Comparison of ENCODE assay signal across 8 mouse cellular contexts in the genomic region with DNA sequence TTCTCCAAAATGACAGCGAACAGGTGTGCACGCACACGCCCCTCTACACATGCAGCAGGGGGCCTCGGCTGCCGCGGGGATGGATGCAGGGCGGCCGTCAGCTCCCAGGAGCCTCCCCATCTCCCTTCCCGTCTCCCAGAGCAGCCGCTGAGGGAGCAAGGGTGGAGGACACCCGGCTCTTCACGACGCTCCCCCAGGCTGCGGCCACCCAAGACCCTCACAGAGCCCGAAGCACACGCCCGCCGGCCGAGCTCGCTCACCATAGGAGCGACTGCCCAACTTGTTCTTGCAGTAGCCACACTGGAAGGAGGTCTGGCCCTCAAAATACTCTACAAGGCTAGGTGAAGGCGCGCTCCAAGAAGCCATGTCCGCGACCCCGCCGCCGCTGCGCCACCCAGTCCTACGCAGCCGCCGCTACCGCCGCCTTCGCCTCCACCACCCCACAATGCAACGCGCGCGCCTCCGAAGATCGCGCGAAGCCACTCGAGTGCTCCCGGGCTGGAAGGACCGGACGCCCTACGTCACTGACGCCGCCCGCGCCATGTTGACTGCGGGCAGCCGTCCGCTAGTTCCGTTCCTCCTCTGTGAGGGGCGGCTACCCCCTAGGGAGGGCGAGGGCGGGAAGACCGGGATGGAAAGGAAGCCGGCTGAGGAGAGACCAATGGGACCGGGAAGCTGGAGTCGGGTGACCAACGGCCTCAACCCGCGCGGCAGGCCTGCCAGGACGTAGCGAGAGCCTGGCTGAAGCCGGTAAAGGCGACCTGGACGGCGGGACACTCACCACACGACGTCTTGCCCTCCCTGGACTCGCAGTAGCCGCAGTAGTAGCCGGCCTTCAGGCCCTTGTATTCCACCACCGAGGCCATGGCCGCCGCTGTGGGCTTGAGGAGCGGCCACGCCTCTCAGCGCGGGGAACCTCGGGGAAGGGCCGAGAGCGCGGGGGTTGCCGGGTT. TPM values are rescaled to one million over a fixed set of nuclear protein-coding genes. Genes with fewer than 3 reads are reported as not detected.
DNase-seq lines count a peak whose midpoint lies in the region; ATAC-seq lines count a peak whose summit lies in the region.

No protein-coding gene starts in this region.

- ATAC-seq in megakaryocyte progenitor cell, adult 5-6 weeks (replicated peaks; ENCODE audit: poor library complexity) = peak; percentile 90

- peak; percentile 94 for DNase-seq in adipocyte (ENCODE audit: low spot score)
- DNase-seq in embryo, embryonic 10 days (ENCODE audit: low spot score) = peak; percentile 100
- DNase-seq in gastrocnemius, postnatal 10 days = peak; percentile 99
- DNase-seq in induced T-regulatory cell, adult 2 months (ENCODE audit: low read depth) = peak; percentile 96
- peak; percentile 94 to 96 for DNase-seq in left cerebral cortex, adult 9 months (ENCODE audit: low spot score in 2 of 2)
- DNase-seq in right cerebral cortex, postnatal 14 days = peak; percentile 99
- peak; percentile 93 to 98 for DNase-seq in urinary bladder, postnatal 36 days (ENCODE audit: low spot score in 2 of 2)

RNA-seq across cellular contexts. Expression of gene Ate1, which starts 0.8 kb away (rescaled TPM):
- 10 to 100 TPM; 27.2 to 31.6 TPM for total RNA-seq in gastrocnemius, postnatal 10 days (2021)
- 18.9 and 24.4 TPM in 2 replicates for total RNA-seq in megakaryocyte progenitor cell, adult 5-6 weeks (2015)
- total RNA-seq in megakaryocyte progenitor cell, adult 5-6 weeks (2017) = 44.8 and 65.8 TPM in 2 replicates

RNA-seq across cellular contexts. Expression of gene Nsmce4a, which starts 53.5 kb away (rescaled TPM):
- 10 to 100 TPM; 36.7 to 39.1 TPM for total RNA-seq in gastrocnemius, postnatal 10 days (2021)
- 225 and 235 TPM in 2 replicates for total RNA-seq in megakaryocyte progenitor cell, adult 5-6 weeks (2015)
- 150 and 207 TPM in 2 replicates for total RNA-seq in megakaryocyte progenitor cell, adult 5-6 weeks (2017)

RNA-seq across cellular contexts. Expression of gene Tacc2, which starts 57.9 kb away (rescaled TPM):
- 100 to 1,000 TPM; 187 to 199 TPM for total RNA-seq in gastrocnemius, postnatal 10 days (2021)
- 7.4 and 10.5 TPM in 2 replicates for total RNA-seq in megakaryocyte progenitor cell, adult 5-6 weeks (2015)
- total RNA-seq in megakaryocyte progenitor cell, adult 5-6 weeks (2017) = 2.2 and 6.9 TPM in 2 replicates

Comparison
In these comparisons a context has a peak if more than half of its experiments do, and no peak if none do; other contexts are left out.
1. Peak in every context shown above with its lines: DNase-seq and ATAC-seq.
2. RNA of gene Tacc2, which starts 57.9 kb away (total RNA-seq): 187 to 199 TPM in gastrocnemius, postnatal 10 days; 2.2 to 10.5 TPM in megakaryocyte progenitor cell, adult 5-6 weeks; every median in the first group is over 10 times any median in the second.